In the genomic region with DNA sequence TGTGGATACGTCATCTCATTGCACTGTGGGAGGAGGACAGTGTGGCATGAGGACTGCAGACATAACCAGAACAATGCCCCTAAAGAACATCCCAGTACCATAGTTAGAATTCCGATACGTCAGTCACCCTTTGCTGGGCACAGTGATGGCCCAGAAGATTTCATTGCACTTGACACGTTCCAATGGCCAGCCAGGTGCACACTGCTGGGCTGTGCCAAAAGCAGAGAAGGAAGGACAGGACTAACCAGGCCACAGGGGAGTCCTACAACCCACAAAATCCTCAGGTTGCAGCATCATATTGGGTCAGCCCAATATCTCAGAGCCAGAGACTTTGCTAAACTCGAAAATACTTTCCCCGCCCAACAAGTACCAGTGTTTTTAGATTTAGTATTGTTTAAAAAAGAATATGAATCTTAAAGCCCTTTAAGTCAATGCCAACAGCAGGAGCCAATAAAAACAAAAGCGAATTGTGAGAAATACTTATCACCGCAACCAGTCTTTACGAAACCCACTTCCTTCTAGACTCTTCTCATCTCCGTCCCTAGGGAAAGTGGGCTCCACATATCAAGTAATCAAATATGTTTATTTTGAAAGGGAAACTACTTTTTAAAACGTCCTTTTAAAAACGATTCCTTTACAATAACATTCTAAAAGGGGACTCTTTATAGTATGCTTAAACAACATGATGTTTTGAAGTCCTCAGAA, we compare ENCODE assay signal across 16 mouse cellular contexts. TPM values are rescaled to one million over a fixed set of nuclear protein-coding genes. Genes with fewer than 3 reads are reported as not detected.
DNase-seq lines count a peak whose midpoint lies in the region; ATAC-seq lines count a peak whose summit lies in the region.
"Had no signal": no experiment of that assay in that cellular context is flagged by ENCODE, and none has a peak within 500 bp of the region (broad histone marks: within the 10 kb centered on the region; RNA-seq: fewer than 3 reads in every experiment).

No protein-coding gene starts in this region.

- no peak overlapping the region for H3K4me3 ChIP-seq in kidney, embryonic 16.5 days (ENCODE audit: low read length)
- H3K4me3 ChIP-seq in intestine, embryonic 15.5 days (replicated peaks) = no peak overlapping the region
- H3K4me3 ChIP-seq: gastrocnemius, adult 2 months; neural tube, embryonic 12.5 days had no signal

- H3K4me2 ChIP-seq in kidney, embryonic 16.5 days (replicated peaks; ENCODE audit: low read depth, low read length) = no peak overlapping the region
- no peak overlapping the region for H3K4me2 ChIP-seq in intestine, embryonic 15.5 days (replicated peaks)
- H3K4me2 ChIP-seq: neural tube, embryonic 12.5 days had no signal

- ATAC-seq in kidney, embryonic 16.5 days (ENCODE audit: low FRiP score, low TSS enrichment) = peak; percentile 53
- ATAC-seq in intestine, embryonic 15.5 days = no peak
- ATAC-seq: forebrain, embryonic 14.5 days; midbrain, embryonic 16.5 days had no signal

- H3K27ac ChIP-seq in kidney, embryonic 16.5 days (ENCODE audit: low read length) = no peak overlapping the region
- no peak overlapping the region for H3K27ac ChIP-seq in intestine, embryonic 15.5 days
- H3K27ac ChIP-seq: gastrocnemius, adult 2 months; neural tube, embryonic 12.5 days had no signal

- no peaks in the 10 kb centered on the region for H3K27me3 ChIP-seq in kidney, embryonic 16.5 days (ENCODE audit: insufficient read depth, low read length)
- H3K27me3 ChIP-seq in intestine, embryonic 15.5 days (replicated peaks) = no peaks in the 10 kb centered on the region
- H3K27me3 ChIP-seq: neural tube, embryonic 12.5 days had no signal

- peaks cover 2% of the 10 kb centered on the region; the same call in 1 of the 2 replicates for H3K9me3 ChIP-seq in kidney, embryonic 16.5 days (ENCODE audit: low read length)
- H3K9me3 ChIP-seq in intestine, embryonic 15.5 days = no peaks in the 10 kb centered on the region
- H3K9me3 ChIP-seq: neural tube, embryonic 12.5 days had no signal

- no peak for DNase-seq in kidney, adult 9 months
- DNase-seq in spleen, postnatal 36 days (ENCODE audit: low spot score in 2 of 2) = peak; percentile 22 to 29
- no peak for DNase-seq in spleen, postnatal 10 days (ENCODE audit: low spot score in 2 of 2)
- peak; percentile 46 for DNase-seq in adipocyte (ENCODE audit: low spot score)
- DNase-seq in frontal cortex, postnatal 25 days (ENCODE audit: low spot score in 2 of 2) = no peak
- DNase-seq: adrenal gland, postnatal 14 days; cerebellum, adult 9-10 months; embryo, embryonic 11 days; gastrocnemius, adult 2 months; right cerebral cortex, postnatal 4 days; thymus, postnatal 14 days had no signal

- H3K9ac ChIP-seq in kidney, embryonic 16.5 days (replicated peaks; ENCODE audit: low read length) = no peak overlapping the region
- H3K9ac ChIP-seq in intestine, embryonic 15.5 days = no peak overlapping the region
- H3K9ac ChIP-seq: neural tube, embryonic 12.5 days had no signal

- H3K4me1 ChIP-seq in kidney, embryonic 16.5 days (ENCODE audit: insufficient read depth, low read length) = peaks cover 28% of the 10 kb centered on the region
- H3K4me1 ChIP-seq in intestine, embryonic 15.5 days (replicated peaks) = peaks cover 15% of the 10 kb centered on the region

- 44% methylated on average over 12 of the region's 12 CpGs for WGBS in kidney, embryonic 16.5 days
- WGBS in intestine, embryonic 15.5 days = 68% methylated on average over 12 of the region's 12 CpGs

- no peaks in the 10 kb centered on the region for H3K36me3 ChIP-seq in kidney, embryonic 16.5 days (ENCODE audit: insufficient read depth, low read length)
- no peaks in the 10 kb centered on the region for H3K36me3 ChIP-seq in intestine, embryonic 15.5 days
- H3K36me3 ChIP-seq: neural tube, embryonic 12.5 days had no signal

RNA-seq across cellular contexts. Expression of a gene that starts 46.0 kb away (rescaled TPM):
- polyA plus RNA-seq in kidney, embryonic 16.5 days (2015; fragmentation: Nextera tagmentation; extraction: Ambion mirVana) = 21.2 and 25.9 TPM in 2 replicates
- polyA plus RNA-seq in intestine, embryonic 15.5 days (2015; fragmentation: Nextera tagmentation; extraction: Ambion mirVana) = 19.9 and 21.9 TPM in 2 replicates

Comparison
In these comparisons a context has a peak if more than half of its experiments do, and no peak if none do; other contexts are left out.
1. DNase-seq: peak in spleen, postnatal 36 days (2 of 2) and adipocyte (single experiment); none in kidney, adult 9 months (single experiment), spleen, postnatal 10 days (0 of 2) and frontal cortex, postnatal 25 days (0 of 2).